Mouse (Mus musculus): Measurements from ENCODE around the gene Tnrc18.
"Not testable (repeated sequence)": the region's sequence is repeated elsewhere in the genome, so short reads cannot be mapped to it uniquely, and the experiment has no call there.

Tnrc18 gene

DNA sequence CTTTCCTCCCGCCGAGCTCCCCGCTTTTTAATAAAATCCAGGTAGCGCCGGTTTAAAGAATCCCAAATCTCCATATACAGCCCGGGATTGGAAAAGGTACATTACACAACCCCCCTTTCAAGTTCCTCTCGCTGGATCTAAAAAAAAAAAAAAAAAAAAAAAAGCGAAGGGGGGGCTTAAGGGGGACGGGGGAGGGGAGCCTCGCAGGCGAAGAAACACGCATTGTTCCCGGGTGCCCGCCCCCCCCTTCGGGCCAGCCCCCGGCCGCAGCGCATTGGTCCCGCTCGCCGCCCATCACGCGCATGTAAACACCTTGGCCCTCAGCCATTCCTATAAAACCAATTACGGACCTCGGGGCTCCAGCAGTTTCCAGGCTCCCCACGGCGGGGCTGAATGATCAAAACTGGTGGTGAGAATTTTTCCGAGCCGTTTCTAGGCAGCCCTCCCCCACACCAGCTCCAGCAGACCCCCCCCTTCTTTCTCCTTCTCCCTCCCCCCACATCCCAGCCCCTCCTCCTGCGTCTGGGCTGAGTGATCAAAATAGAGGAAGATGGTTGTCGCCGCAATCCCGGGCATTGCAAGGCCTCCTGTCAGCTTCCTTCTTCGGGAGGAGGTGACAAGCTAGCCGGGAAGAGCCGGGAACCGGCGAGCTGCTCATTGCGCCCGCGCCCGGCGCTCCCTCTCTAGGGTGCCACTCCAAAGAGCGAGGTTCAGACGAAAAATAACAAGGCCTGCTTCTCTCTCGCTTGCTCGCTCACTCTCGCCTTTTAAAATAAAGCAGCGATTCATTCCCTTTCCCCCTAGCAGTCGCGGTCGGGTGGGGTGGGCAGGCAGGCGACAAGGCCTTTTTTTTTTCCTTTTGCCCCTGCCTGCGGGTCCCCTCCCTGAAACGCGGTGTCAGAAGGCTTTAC, at the start of gene Tnrc18:
TSS of gene Tnrc18 (minus strand) at position 139 of the 911 bp plus-strand sequence.
- DNase-seq (ENCODE audit: low read depth in 1 of 2, low spot score in 2 of 2) = peak; percentile 89 to 95

GRCm38 (mm10) chr5:142857763-142858229, 40.3 kb upstream of the Tnrc18 start:
- DNase-seq (ENCODE audit: low read depth in 1 of 2, low spot score in 2 of 2) = no peak

DNA sequence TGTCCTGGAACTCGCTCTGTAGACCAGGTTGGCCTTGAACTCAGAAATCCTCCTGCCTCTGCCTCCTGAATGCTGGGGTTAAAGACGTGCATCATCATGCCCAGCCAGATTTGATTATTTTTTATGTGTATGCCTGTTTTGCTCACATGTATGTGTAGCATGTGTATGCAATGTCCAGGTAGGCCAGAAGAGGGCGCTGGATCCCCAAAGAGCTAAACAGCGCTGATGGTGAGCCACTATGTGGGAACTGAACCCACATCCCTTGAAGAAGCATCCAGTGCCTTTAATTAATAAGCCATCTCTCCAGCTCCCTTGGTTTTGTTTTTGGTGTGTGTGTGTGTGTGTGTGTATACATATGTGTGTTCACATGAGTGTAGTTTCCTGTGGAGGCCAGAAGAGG, 38.9 kb upstream of the Tnrc18 start:
- no peak for DNase-seq (ENCODE audit: low read depth in 1 of 2, low spot score in 2 of 2)

- peak in 1 of 2 experiments; percentile 29 for DNase-seq (ENCODE audit: low read depth in 1 of 2, low spot score in 2 of 2)
Measured at GRCm38 (mm10) chr5:142854877-142855276, 37.4 kb upstream of the Tnrc18 start.

DNA sequence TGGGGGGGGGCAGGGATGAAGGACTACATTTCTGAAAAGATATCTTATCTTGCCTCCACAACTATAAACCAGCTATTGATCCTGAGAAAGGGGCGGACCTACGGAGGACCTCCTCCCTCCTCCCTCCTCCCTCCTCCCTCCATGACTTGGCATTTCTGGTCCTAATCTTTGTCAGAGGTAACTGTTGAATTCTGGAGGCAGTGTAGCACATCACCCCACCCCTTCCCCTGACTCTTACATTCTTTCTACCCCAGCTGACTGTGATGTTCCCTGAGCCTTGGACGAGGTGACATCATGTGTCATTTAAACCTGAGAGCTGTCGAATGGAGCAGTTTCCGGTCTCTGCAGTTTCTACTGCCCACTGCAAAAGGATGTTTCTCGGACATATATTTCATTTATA, 36.1 kb upstream of the Tnrc18 start:
- no peak for DNase-seq (ENCODE audit: low read depth in 1 of 2, low spot score in 2 of 2)

DNA sequence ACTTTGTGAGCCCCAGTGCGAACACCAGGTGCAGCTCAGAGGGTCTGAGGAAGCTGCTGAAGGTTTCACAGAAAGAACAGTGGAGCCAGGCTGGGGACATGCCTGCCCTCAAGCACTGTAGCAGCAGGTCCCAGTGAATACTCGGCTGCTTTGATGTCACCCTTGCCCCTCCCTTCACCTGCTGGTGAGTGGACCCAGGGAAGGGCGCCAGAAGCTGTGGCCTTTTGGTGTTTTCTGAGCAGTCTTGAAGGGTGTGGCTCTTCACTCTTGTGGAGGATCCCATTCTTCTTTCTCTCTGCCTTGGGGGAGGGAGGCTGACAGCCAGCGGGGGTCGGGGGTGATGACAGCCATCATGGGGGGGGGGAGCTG, 34.2 kb upstream of the Tnrc18 start:
- no peak for DNase-seq (ENCODE audit: low read depth in 1 of 2, low spot score in 2 of 2)

DNA sequence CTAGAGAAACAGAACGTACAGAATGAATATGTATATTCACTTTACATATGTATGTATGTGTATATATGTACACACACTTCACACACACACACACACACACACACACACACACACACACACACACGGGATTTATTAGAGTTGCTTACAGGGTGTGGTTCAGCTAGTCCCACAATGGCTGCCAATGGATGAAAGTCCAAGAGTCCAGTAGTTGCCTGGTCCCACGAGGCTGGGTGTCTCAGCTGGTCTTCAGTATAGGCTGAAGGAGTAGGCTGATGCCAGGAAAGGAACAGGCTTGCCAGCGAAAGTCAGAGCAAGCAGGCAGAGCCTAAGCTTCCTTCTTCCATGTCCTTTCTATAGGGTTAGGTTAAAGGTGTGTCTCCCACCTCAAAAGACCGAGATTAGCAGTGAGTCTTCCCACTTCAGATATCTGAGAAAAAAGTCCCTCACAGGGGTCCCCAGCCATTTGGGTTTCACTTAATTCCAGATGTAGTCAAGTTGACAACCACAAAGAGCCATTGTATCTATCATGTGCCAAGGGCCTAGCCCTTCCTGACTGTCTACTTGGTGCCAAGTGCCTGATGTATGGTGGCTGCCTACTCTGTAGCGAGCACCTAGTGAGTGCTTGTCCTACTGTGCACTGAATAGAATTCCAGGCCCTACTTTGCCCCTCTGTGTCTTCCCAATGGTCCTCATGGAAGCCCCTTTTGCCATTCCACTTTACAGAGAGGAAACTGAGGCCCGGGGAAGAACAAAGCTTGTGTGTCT, 33.6 kb upstream of the Tnrc18 start:
- no peak for DNase-seq (ENCODE audit: low read depth in 1 of 2, low spot score in 2 of 2)

- no peak for DNase-seq (ENCODE audit: low read depth in 1 of 2, low spot score in 2 of 2)
Measured at GRCm38 (mm10) chr5:142850476-142850875, 33.0 kb upstream of the Tnrc18 start.

DNA sequence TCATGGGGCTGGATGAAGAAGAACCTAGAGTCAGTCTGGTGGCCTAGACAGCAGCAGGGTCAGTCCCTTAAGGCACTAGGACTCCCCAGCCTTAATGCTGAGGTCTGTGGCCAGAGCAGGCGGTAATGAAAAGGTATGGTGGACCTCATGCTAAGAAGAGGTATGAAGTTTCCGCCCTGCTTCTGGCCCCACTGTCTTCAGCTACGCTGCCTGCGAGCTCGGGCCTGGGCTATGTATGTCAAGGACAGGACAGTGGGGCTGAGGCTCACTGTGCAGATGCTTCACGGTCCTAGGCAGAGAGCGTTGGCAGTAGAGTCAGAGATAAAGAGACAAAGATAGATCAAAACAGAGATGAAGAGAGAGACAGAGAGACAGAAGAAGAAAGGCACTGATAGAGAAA, 31.4 kb upstream of the Tnrc18 start:
- no peak for DNase-seq (ENCODE audit: low read depth in 1 of 2, low spot score in 2 of 2)

- no peak for DNase-seq (ENCODE audit: low read depth in 1 of 2, low spot score in 2 of 2)
Measured at GRCm38 (mm10) chr5:142848149-142848548, 30.7 kb upstream of the Tnrc18 start.

DNA sequence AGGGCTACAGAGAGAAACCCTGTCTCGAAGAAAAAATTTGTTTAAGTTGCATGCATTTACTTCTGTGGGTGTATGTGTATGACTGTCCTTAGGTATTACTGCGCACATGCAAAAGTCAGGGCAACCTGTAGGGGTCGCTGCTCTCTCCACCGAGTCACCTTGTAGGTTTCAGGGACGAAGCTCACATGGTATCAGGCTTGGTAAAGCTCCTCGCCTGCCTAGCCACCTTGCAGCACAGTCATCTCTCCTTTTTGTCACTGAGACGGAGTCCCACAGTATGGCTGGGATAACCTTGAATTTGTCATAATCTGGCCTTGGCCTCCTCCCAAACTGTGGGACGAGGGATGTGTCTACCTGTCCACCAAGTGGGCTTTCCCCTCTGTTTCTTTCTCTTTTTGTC, 27.0 kb upstream of the Tnrc18 start:
- no peak for DNase-seq (ENCODE audit: low read depth in 1 of 2, low spot score in 2 of 2)

- DNase-seq (ENCODE audit: low read depth in 1 of 2, low spot score in 2 of 2) = no peak
Measured at GRCm38 (mm10) chr5:142842137-142842642, 24.7 kb upstream of the Tnrc18 start.

- no peak for DNase-seq (ENCODE audit: low read depth in 1 of 2, low spot score in 2 of 2)
Measured at GRCm38 (mm10) chr5:142841372-142842136, 24.1 kb upstream of the Tnrc18 start.

GRCm38 (mm10) chr5:142837427-142837826, 20.0 kb upstream of the Tnrc18 start:
- DNase-seq (ENCODE audit: low read depth in 1 of 2, low spot score in 2 of 2) = not testable (repeated sequence)

DNA sequence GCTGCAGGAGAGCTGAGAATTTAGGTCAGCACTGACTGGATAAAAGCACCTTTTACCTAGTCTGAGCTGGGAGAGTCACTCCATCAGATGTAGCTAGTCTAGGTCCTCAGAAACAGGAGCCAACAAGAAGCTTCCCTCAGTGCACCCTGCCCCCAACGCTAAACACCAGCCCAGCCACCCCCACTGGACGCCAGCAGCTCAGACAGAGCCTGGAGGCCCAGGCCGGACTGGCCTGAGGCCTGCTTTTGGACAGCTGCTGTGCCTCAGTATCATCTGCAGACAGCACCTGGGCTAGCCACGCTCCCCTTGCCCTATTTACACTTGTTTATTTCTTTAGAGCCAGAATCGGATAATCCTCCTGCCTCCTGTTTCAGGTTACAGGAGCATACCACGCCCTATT, 19.4 kb upstream of the Tnrc18 start:
- DNase-seq (ENCODE audit: low read depth in 1 of 2, low spot score in 2 of 2) = no peak

DNA sequence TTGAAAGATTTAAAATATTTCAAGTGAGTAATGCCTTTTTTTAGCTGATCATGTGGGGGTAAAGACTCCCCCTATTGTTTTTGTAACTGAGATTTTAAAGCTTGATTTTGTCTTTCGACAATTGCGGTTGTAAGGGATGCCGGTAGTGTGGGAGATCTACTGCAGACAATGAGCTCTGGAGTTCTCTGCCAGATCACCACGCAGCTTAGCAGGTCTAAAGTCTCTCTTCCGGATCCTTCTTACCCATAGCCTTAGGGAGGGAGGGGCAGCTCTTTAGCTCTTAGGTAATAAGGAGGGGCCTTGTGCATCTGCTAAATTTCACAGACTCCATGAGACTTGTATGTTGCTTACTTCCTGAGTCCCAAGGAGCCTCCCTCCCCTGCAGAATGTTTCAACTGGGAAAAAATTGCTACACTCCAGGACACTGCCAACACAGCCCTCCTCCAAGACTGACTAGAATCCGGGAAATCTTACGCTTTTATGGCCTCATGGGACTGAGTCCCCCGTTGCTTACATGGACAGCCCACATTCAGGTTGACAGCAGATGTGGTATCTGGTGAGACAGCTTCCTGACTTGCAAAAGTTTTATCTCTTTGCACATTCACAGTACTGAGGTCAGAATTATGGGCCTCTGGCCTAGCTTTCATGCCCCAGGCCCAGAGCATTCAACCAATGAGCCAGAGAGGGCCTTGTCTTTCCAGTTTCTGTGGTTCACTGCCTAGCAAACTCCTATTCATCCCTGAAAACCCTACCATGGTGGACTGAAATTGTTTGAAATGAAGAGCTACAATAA, 16.4 kb upstream of the Tnrc18 start:
- no peak for DNase-seq (ENCODE audit: low read depth in 1 of 2, low spot score in 2 of 2)

GRCm38 (mm10) chr5:142826131-142826530, 8.7 kb upstream of the Tnrc18 start:
- no peak for DNase-seq (ENCODE audit: low read depth in 1 of 2, low spot score in 2 of 2)

DNA sequence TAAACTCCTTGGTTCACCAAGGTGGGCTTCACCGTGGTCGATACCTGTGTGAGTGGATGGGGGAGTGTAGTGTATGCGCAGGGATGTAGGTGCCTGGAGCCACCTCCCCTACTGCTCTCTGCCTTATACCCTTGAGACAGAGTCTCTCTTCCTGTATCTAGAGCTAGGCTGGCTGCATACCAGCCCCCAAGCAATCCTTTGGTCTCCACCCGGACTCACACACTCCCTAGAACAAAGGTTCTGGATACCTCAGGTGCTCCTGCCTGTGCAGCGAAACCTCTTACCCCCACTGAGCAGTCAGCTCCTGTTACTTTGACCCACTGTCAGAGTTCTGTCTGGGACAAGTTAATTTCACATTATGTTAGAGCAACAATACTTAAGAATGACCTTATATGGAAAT, 8.2 kb upstream of the Tnrc18 start:
- no peak for DNase-seq (ENCODE audit: low read depth in 1 of 2, low spot score in 2 of 2)

- no peak for DNase-seq (ENCODE audit: low read depth in 1 of 2, low spot score in 2 of 2)
Measured at GRCm38 (mm10) chr5:142824091-142824490, 6.6 kb upstream of the Tnrc18 start.
